Mouse (Mus musculus): Measurements from ENCODE around the gene Sycp3. TPM values are rescaled to one million over a fixed set of nuclear protein-coding genes. Genes with fewer than 3 reads are reported as not detected.
"Not testable (repeated sequence)": the region's sequence is repeated elsewhere in the genome, so short reads cannot be mapped to it uniquely, and the experiment has no call there.

Gene Sycp3
- polyA plus RNA-seq, 1 experiment from 2014 or later = not detected

- H3K9me3 ChIP-seq = no peaks in the 10 kb centered on the region
- H3K36me3 ChIP-seq = no peaks in the 10 kb centered on the region
- H3K4me3 ChIP-seq = no peak overlapping the region
- H3K9ac ChIP-seq = no peak overlapping the region
- H3K4me1 ChIP-seq (replicated peaks) = no peaks in the 10 kb centered on the region
- H3K27ac ChIP-seq (replicated peaks) = no peak overlapping the region
- no peaks in the 10 kb centered on the region for H3K27me3 ChIP-seq
- no peak for ATAC-seq (ENCODE audit: low read depth)
- 55% methylated on average over 6 of the region's 6 CpGs for WGBS
- no peak overlapping the region for H3K4me2 ChIP-seq
Measured at GRCm38 (mm10) chr10:88457816-88458215, 1.6 kb upstream of the Sycp3 start.

GRCm38 (mm10) chr10:88460122-88460820, 902 bp downstream of the Sycp3 start:
- Histone ChIP-seq H3K27ac (replicated peaks) (no peak overlapping the region), H3K9ac (no peak overlapping the region), H3K4me2 (no peak overlapping the region), H3K4me3 (no peak overlapping the region), H3K4me1 (replicated peaks) (no peaks in the 10 kb centered on the region), H3K27me3 (no peaks in the 10 kb centered on the region), H3K9me3 (no peaks in the 10 kb centered on the region), H3K36me3 (no peaks in the 10 kb centered on the region)
- no peak for ATAC-seq (ENCODE audit: low read depth)
- 79% methylated on average over 18 of the region's 18 CpGs for WGBS

- not testable (repeated sequence) for H3K9ac ChIP-seq; H3K4me1 ChIP-seq (replicated peaks); ATAC-seq (ENCODE audit: low read depth); H3K27ac ChIP-seq (replicated peaks); H3K27me3 ChIP-seq; H3K4me2 ChIP-seq; H3K4me3 ChIP-seq; H3K9me3 ChIP-seq
- H3K36me3 ChIP-seq = peaks cover 11% of the 10 kb centered on the region; the same call in 1 of the 2 replicates
- 89% methylated on average over 10 of the region's 10 CpGs for WGBS
Measured at GRCm38 (mm10) chr10:88482866-88483265, 23.5 kb downstream of the Sycp3 start.

GRCm38 (mm10) chr10:88488629-88489028, 29.3 kb downstream of the Sycp3 start:
- WGBS = 92% methylated on average over 5 of the region's 5 CpGs
- H3K9me3 ChIP-seq = no peaks in the 10 kb centered on the region
- H3K9ac ChIP-seq = no peak overlapping the region
- no peak overlapping the region for H3K27ac ChIP-seq (replicated peaks)
- no peak overlapping the region for H3K4me2 ChIP-seq
- peaks cover 11% of the 10 kb centered on the region; the same call in 1 of the 2 replicates for H3K36me3 ChIP-seq
- H3K4me1 ChIP-seq (replicated peaks) = peaks cover 9% of the 10 kb centered on the region; the same call in 1 of the 2 replicates
- no peaks in the 10 kb centered on the region for H3K27me3 ChIP-seq
- H3K4me3 ChIP-seq = no peak overlapping the region
- ATAC-seq (ENCODE audit: low read depth) = no peak

- H3K4me1 ChIP-seq (replicated peaks) = peaks cover 9% of the 10 kb centered on the region; the same call in 1 of the 2 replicates
- H3K4me2 ChIP-seq = no peak overlapping the region
- no peaks in the 10 kb centered on the region for H3K27me3 ChIP-seq
- no peak for ATAC-seq (ENCODE audit: low read depth)
- no peaks in the 10 kb centered on the region for H3K9me3 ChIP-seq
- no peak overlapping the region for H3K27ac ChIP-seq (replicated peaks)
- 74% methylated on average over 7 of the region's 7 CpGs for WGBS
- H3K36me3 ChIP-seq = no peaks in the 10 kb centered on the region
- H3K9ac ChIP-seq = no peak overlapping the region
- H3K4me3 ChIP-seq = no peak overlapping the region
Measured at GRCm38 (mm10) chr10:88491632-88492031, 32.3 kb downstream of the Sycp3 start.

GRCm38 (mm10) chr10:88492658-88493057, 33.3 kb downstream of the Sycp3 start:
- Histone ChIP-seq H3K36me3 (no peaks in the 10 kb centered on the region), H3K9ac (no peak overlapping the region), H3K27me3 (no peaks in the 10 kb centered on the region), H3K9me3 (no peaks in the 10 kb centered on the region), H3K4me1 (replicated peaks) (peaks cover 9% of the 10 kb centered on the region; the same call in 1 of the 2 replicates), H3K27ac (replicated peaks) (no peak overlapping the region), H3K4me2 (no peak overlapping the region), H3K4me3 (no peak overlapping the region)
- ATAC-seq (ENCODE audit: low read depth) = no peak; the same call in 1 of the 2 replicates
- 53% methylated on average over 8 of the region's 8 CpGs for WGBS

- Histone ChIP-seq H3K4me2 (no peak overlapping the region), H3K9me3 (no peaks in the 10 kb centered on the region), H3K36me3 (no peaks in the 10 kb centered on the region), H3K9ac (no peak overlapping the region), H3K27me3 (no peaks in the 10 kb centered on the region), H3K4me1 (replicated peaks) (peaks cover 9% of the 10 kb centered on the region; the same call in 1 of the 2 replicates), H3K4me3 (no peak overlapping the region), H3K27ac (replicated peaks) (no peak overlapping the region)
- 86% methylated on average over 4 of the region's 4 CpGs for WGBS
- ATAC-seq (ENCODE audit: low read depth) = no peak
Measured at GRCm38 (mm10) chr10:88494959-88495587, 35.7 kb downstream of the Sycp3 start.

- Histone ChIP-seq H3K27me3 (no peaks in the 10 kb centered on the region), H3K9me3 (no peaks in the 10 kb centered on the region), H3K36me3 (no peaks in the 10 kb centered on the region), H3K4me3 (no peak overlapping the region), H3K9ac (no peak overlapping the region), H3K4me2 (no peak overlapping the region), H3K4me1 (replicated peaks) (peaks cover 22% of the 10 kb centered on the region), H3K27ac (replicated peaks) (no peak overlapping the region)
- WGBS = 55% methylated on average over 11 of the region's 11 CpGs
- ATAC-seq (ENCODE audit: low read depth) = no peak
Measured at GRCm38 (mm10) chr10:88496864-88497564, 37.6 kb downstream of the Sycp3 start.

GRCm38 (mm10) chr10:88499993-88500392, 40.6 kb downstream of the Sycp3 start:
- H3K4me3 ChIP-seq = no peak overlapping the region
- peaks cover 30% of the 10 kb centered on the region for H3K4me1 ChIP-seq (replicated peaks)
- H3K4me2 ChIP-seq = no peak overlapping the region
- ATAC-seq (ENCODE audit: low read depth) = no peak
- H3K9me3 ChIP-seq = no peaks in the 10 kb centered on the region
- no peak overlapping the region for H3K9ac ChIP-seq
- 69% methylated on average over 5 of the region's 5 CpGs for WGBS
- no peaks in the 10 kb centered on the region for H3K36me3 ChIP-seq
- no peaks in the 10 kb centered on the region for H3K27me3 ChIP-seq
- H3K27ac ChIP-seq (replicated peaks) = no peak overlapping the region

GRCm38 (mm10) chr10:88501370-88501769, 42.0 kb downstream of the Sycp3 start:
- Histone ChIP-seq H3K27ac (replicated peaks) (no peak overlapping the region), H3K9me3 (no peaks in the 10 kb centered on the region), H3K4me2 (0 out of 2 replicates have a peak overlapping the region, but pooled peaks have one; percentile 75), H3K27me3 (no peaks in the 10 kb centered on the region), H3K36me3 (no peaks in the 10 kb centered on the region), H3K4me1 (replicated peaks) (peaks cover 30% of the 10 kb centered on the region), H3K9ac (no peak overlapping the region), H3K4me3 (no peak overlapping the region)
- ATAC-seq (ENCODE audit: low read depth) = no peak
- 85% methylated on average over 10 of the region's 10 CpGs for WGBS

- WGBS = 73% methylated on average over 13 of the region's 13 CpGs
- Histone ChIP-seq H3K36me3 (no peaks in the 10 kb centered on the region), H3K4me2 (peak overlapping the region; percentile 75), H3K9me3 (no peaks in the 10 kb centered on the region), H3K27ac (replicated peaks) (no peak overlapping the region), H3K27me3 (no peaks in the 10 kb centered on the region), H3K4me1 (replicated peaks) (peaks cover 30% of the 10 kb centered on the region), H3K9ac (peak overlapping the region; percentile 6; the same call in 1 of the 2 replicates), H3K4me3 (peak overlapping the region; percentile 77; the same call in 1 of the 2 replicates)
- no peak for ATAC-seq (ENCODE audit: low read depth)
Measured at GRCm38 (mm10) chr10:88501886-88502765, 42.8 kb downstream of the Sycp3 start.

Data from neural tube, embryonic 13.5 days (tissue).